Mouse (Mus musculus) C2C12 (cell line): Measurements from ENCODE around the gene Paqr9.

Experiments used
- CEBPB ChIP-seq: IDR thresholded peaks from one replicate; pipeline ENCODE4 v1.6.1; 2011; ENCODE audit warnings: low read depth, mild to moderate bottlenecking, control low read depth, moderate library complexity
- CTCF ChIP-seq: IDR thresholded peaks from one replicate; pipeline ENCODE4 v1.5.1; 2011; ENCODE audit not compliant: control insufficient read depth, insufficient read depth, insufficient read length
- MAX ChIP-seq: IDR thresholded peaks from one replicate; pipeline ENCODE4 v1.6.1; 2011; ENCODE audit warnings: mild to moderate bottlenecking, control low read depth
- MYOD1 ChIP-seq: IDR thresholded peaks from one replicate; pipeline ENCODE4 v1.6.1; 2011; ENCODE audit warnings: low read depth; ENCODE audit not compliant: control insufficient read depth, insufficient read length
- USF1 ChIP-seq: IDR thresholded peaks from one replicate; pipeline ENCODE4 v1.6.1; 2011; ENCODE audit warnings: low read depth, mild to moderate bottlenecking, control low read depth, moderate library complexity

GRCm38 (mm10) chr9:95558726-95559058 lies 765 bp upstream of the Paqr9 start:
- TF ChIP-seq CTCF (no peak), USF1 (no peak), MAX (no peak), CEBPB (no peak), MYOD1 (no peak)
